Mouse (Mus musculus): ENCODE measurements around the gene Slamf8.

Slamf8 gene

GRCm38 (mm10) chr1:172593956-172594355 lies 3.6 kb upstream of the Slamf8 start:
- no peak for ATAC-seq (ENCODE audit: low TSS enrichment)

- no peak for ATAC-seq (ENCODE audit: low TSS enrichment)
Observed at GRCm38 (mm10) chr1:172593321-172593720, 3.0 kb upstream of the Slamf8 start.

- peak; percentile 34; the same call in 1 of the 2 replicates for ATAC-seq (ENCODE audit: low TSS enrichment)
Observed at GRCm38 (mm10) chr1:172585612-172586567, 4.5 kb downstream of the Slamf8 start.

GRCm38 (mm10) chr1:172585026-172585425 lies 5.3 kb downstream of the Slamf8 start:
- no peak for ATAC-seq (ENCODE audit: low TSS enrichment)

- no peak for ATAC-seq (ENCODE audit: low TSS enrichment)
Observed at GRCm38 (mm10) chr1:172584271-172584670, 6.1 kb downstream of the Slamf8 start.

- ATAC-seq (ENCODE audit: low TSS enrichment) = no peak
Observed at GRCm38 (mm10) chr1:172582436-172582835, 7.9 kb downstream of the Slamf8 start.

GRCm38 (mm10) chr1:172580116-172580515 lies 10.3 kb downstream of the Slamf8 start:
- ATAC-seq (ENCODE audit: low TSS enrichment) = no peak

GRCm38 (mm10) chr1:172567758-172568157 lies 22.6 kb downstream of the Slamf8 start:
- ATAC-seq (ENCODE audit: low TSS enrichment) = no peak

- no peak for ATAC-seq (ENCODE audit: low TSS enrichment)
Observed at GRCm38 (mm10) chr1:172566131-172566530, 24.2 kb downstream of the Slamf8 start.

- ATAC-seq (ENCODE audit: low TSS enrichment) = no peak; the same call in 1 of the 2 replicates
Observed at GRCm38 (mm10) chr1:172563465-172563828, 26.9 kb downstream of the Slamf8 start.

- peak; percentile 89 for ATAC-seq (ENCODE audit: low TSS enrichment)
Observed at GRCm38 (mm10) chr1:172562641-172563464, 27.5 kb downstream of the Slamf8 start.

- no peak for ATAC-seq (ENCODE audit: low TSS enrichment)
Observed at GRCm38 (mm10) chr1:172555638-172556037, 34.7 kb downstream of the Slamf8 start, which contains the start of gene Vsig8. Gene Vsig8 (plus strand): TSS chr1:172555938.

GRCm38 (mm10) chr1:172552623-172553022 lies 37.7 kb downstream of the Slamf8 start:
- no peak for ATAC-seq (ENCODE audit: low TSS enrichment)

- no peak for ATAC-seq (ENCODE audit: low TSS enrichment)
Observed at GRCm38 (mm10) chr1:172551009-172551408, 39.4 kb downstream of the Slamf8 start.

GRCm38 (mm10) chr1:172550551-172550951 lies 39.8 kb downstream of the Slamf8 start:
- peak; percentile 97 for ATAC-seq (ENCODE audit: low TSS enrichment)

- no peak for ATAC-seq (ENCODE audit: low TSS enrichment)
Observed at GRCm38 (mm10) chr1:172549717-172550116, 40.7 kb downstream of the Slamf8 start.

- no peak for ATAC-seq (ENCODE audit: low TSS enrichment)
Observed at GRCm38 (mm10) chr1:172549314-172549713, 41.1 kb downstream of the Slamf8 start.

GRCm38 (mm10) chr1:172548501-172548900 lies 41.9 kb downstream of the Slamf8 start:
- ATAC-seq (ENCODE audit: low TSS enrichment) = no peak

- no peak for ATAC-seq (ENCODE audit: low TSS enrichment)
Observed at GRCm38 (mm10) chr1:172546062-172546461, 44.3 kb downstream of the Slamf8 start.

GRCm38 (mm10) chr1:172540283-172540820 lies 50.0 kb downstream of the Slamf8 start:
- ATAC-seq (ENCODE audit: low TSS enrichment) = 0 out of 2 replicates have a peak, but pooled peaks have one; percentile 38

- no peak for ATAC-seq (ENCODE audit: low TSS enrichment)
Observed at GRCm38 (mm10) chr1:172539827-172540226, 50.5 kb downstream of the Slamf8 start.

- no peak for ATAC-seq (ENCODE audit: low TSS enrichment)
Observed at GRCm38 (mm10) chr1:172535116-172535515, 55.3 kb downstream of the Slamf8 start.
